Mouse (Mus musculus) T-cell, adult 66 days (primary cell): ENCODE data around the gene Klhl13. TPM values are rescaled to one million over a fixed set of nuclear protein-coding genes. Genes with fewer than 3 reads are reported as not detected.

Experiments used
- total RNA-seq, 2 experiments: library from RNA; stranded (reverse); gene quantifications; 3 replicates in 1 of 2; 4 replicates in 1 of 2; pipeline ENCODE4 v1.2.4; 2023

Gene Klhl13
- not detected for total RNA-seq

GRCm38 (mm10) chrX:23364514-23365381 lies at the start of gene Klhl13:
Klhl13 (minus strand) TSS chrX:23365082.

